Comparison of ENCODE assay signal across 12 mouse cellular contexts in the genomic region with DNA sequence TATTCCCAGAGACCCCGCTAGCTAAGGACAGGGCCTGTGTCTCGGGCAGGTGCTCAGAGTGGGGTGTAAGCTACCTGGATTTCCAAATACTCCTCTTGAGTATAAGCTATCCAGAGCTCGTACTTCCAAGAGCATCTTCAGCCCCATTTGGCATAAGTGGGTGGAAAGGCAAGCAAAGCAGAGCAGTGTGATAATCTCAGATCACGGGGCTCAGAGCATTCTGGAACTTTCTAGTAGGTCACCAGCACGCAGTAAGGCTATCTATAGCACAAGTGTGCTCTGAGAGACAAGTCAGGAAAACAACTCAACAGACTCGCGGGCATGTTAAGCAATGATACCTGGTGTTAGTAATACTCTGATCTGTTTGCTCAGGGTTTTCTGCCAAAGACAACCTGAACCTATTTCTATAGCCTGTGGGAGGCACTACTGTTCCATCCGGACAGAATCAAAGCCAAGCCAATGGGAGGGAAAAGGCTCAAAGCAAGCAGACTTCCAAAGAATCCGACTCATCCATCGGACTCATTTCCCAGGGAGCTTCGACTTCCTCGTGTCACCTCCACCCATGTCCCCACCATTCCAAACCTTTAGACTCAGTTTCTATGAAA. TPM values are rescaled to one million over a fixed set of nuclear protein-coding genes. Genes with fewer than 3 reads are reported as not detected.
A peak's percentile ranks its signal among the peaks of the same experiment; 100 is the strongest.
DNase-seq lines count a peak whose midpoint lies in the region; ATAC-seq lines count a peak whose summit lies in the region.
"Had no signal": no experiment of that assay in that cellular context is flagged by ENCODE, and none has a peak within 500 bp of the region (broad histone marks: within the 10 kb centered on the region; RNA-seq: fewer than 3 reads in every experiment).

No protein-coding gene starts in this region.

- peaks cover 7% of the 10 kb centered on the region; the same call in 1 of the 2 replicates for H3K4me1 ChIP-seq in intestine, embryonic 16.5 days (ENCODE audit: control insufficient read depth, insufficient read depth, low read length)
- peaks cover 1% of the 10 kb centered on the region; the same call in 1 of the 2 replicates for H3K4me1 ChIP-seq in intestine, embryonic 15.5 days (replicated peaks)
- H3K4me1 ChIP-seq: limb, embryonic 12.5 days had no signal

- no peak overlapping the region for H3K9ac ChIP-seq in intestine, embryonic 16.5 days (ENCODE audit: low read depth, low read length)
- no peak overlapping the region for H3K9ac ChIP-seq in intestine, embryonic 15.5 days
- H3K9ac ChIP-seq: limb, embryonic 12.5 days had no signal

- ATAC-seq in intestine, embryonic 16.5 days: 0 out of 2 replicates have a peak, but pooled peaks have one; percentile 36
- ATAC-seq in intestine, embryonic 15.5 days: no peak
- ATAC-seq in CD4-positive, CD25-positive, alpha-beta regulatory T cell, adult 4 months: no peak

- no peaks in the 10 kb centered on the region for H3K27me3 ChIP-seq in intestine, embryonic 16.5 days (replicated peaks; ENCODE audit: control insufficient read depth, insufficient read depth, low read length)
- H3K27me3 ChIP-seq in intestine, embryonic 15.5 days (replicated peaks): no peaks in the 10 kb centered on the region
- H3K27me3 ChIP-seq: limb, embryonic 12.5 days had no signal

- H3K4me2 ChIP-seq in intestine, embryonic 16.5 days (ENCODE audit: low read depth, low read length): no peak overlapping the region
- no peak overlapping the region for H3K4me2 ChIP-seq in intestine, embryonic 15.5 days (replicated peaks)
- H3K4me2 ChIP-seq: limb, embryonic 12.5 days had no signal

- H3K9me3 ChIP-seq in intestine, embryonic 16.5 days (ENCODE audit: control insufficient read depth, low read length): no peaks in the 10 kb centered on the region
- no peaks in the 10 kb centered on the region for H3K9me3 ChIP-seq in intestine, embryonic 15.5 days
- H3K9me3 ChIP-seq: limb, embryonic 12.5 days had no signal

- WGBS in intestine, embryonic 16.5 days: 61% methylated on average over 12 of the region's 12 CpGs
- 60% methylated on average over 12 of the region's 12 CpGs for WGBS in intestine, embryonic 15.5 days

- no peaks in the 10 kb centered on the region for H3K36me3 ChIP-seq in intestine, embryonic 16.5 days (ENCODE audit: control insufficient read depth, insufficient read depth, low read length)
- no peaks in the 10 kb centered on the region for H3K36me3 ChIP-seq in intestine, embryonic 15.5 days
- H3K36me3 ChIP-seq: limb, embryonic 12.5 days had no signal

- DNase-seq in retina, embryonic 14.5 days (ENCODE audit: low spot score): peak; percentile 11
- no peak for DNase-seq in retina, postnatal 1 day
- peak; percentile 18 for DNase-seq in WW6 (ENCODE audit: low read depth, low spot score)
- DNase-seq in neural tube, embryonic 10.5 days (ENCODE audit: extremely low spot score, low spot score): no peak
- DNase-seq: heart, postnatal 14 days; kidney, adult 8-10 months; layer of hippocampus, adult 9-11 months had no signal

- H3K4me3 ChIP-seq in intestine, embryonic 16.5 days (ENCODE audit: low read length): no peak overlapping the region
- H3K4me3 ChIP-seq in intestine, embryonic 15.5 days (replicated peaks): no peak overlapping the region
- H3K4me3 ChIP-seq: erythroblast, embryonic 14.5 days; limb, embryonic 12.5 days had no signal

- no peak overlapping the region for H3K27ac ChIP-seq in intestine, embryonic 16.5 days (ENCODE audit: low read length)
- no peak overlapping the region for H3K27ac ChIP-seq in intestine, embryonic 15.5 days
- H3K27ac ChIP-seq: limb, embryonic 12.5 days had no signal

RNA-seq across cellular contexts. Expression of a gene that starts 27.9 kb away (rescaled TPM):
- polyA plus RNA-seq in intestine, embryonic 16.5 days (2015; fragmentation: Nextera tagmentation; extraction: Ambion mirVana): 3.3 and 3.4 TPM in 2 replicates
- 3.2 and 4.4 TPM in 2 replicates for polyA plus RNA-seq in intestine, embryonic 15.5 days (2015; fragmentation: Nextera tagmentation; extraction: Ambion mirVana)
- polyA plus RNA-seq in CD4-positive, CD25-positive, alpha-beta regulatory T cell, adult 4 months (2017; shearing (Covaris generic)): 1 to 10 TPM; 3.1 to 4.6 TPM
- polyA plus RNA-seq: erythroblast, embryonic 14.5 days had no signal

RNA-seq across cellular contexts. Expression of a gene that starts 37.3 kb away (rescaled TPM):
- 5.2 and 5.6 TPM in 2 replicates for polyA plus RNA-seq in intestine, embryonic 16.5 days (2015; fragmentation: Nextera tagmentation; extraction: Ambion mirVana)
- 8.1 and 8.3 TPM in 2 replicates for polyA plus RNA-seq in intestine, embryonic 15.5 days (2015; fragmentation: Nextera tagmentation; extraction: Ambion mirVana)
- 10 to 100 TPM; 17.8 to 28.2 TPM for polyA plus RNA-seq in CD4-positive, CD25-positive, alpha-beta regulatory T cell, adult 4 months (2017; shearing (Covaris generic))

Comparison
In these comparisons a context has a peak if more than half of its experiments do, and no peak if none do; other contexts are left out.
1. DNase-seq: peak in retina, embryonic 14.5 days (single experiment) and WW6 (single experiment); none in retina, postnatal 1 day (single experiment) and neural tube, embryonic 10.5 days (single experiment).